Mouse (Mus musculus) myocyte (in vitro differentiated cells): ENCODE data around the gene Camk1d. TPM values are rescaled to one million over a fixed set of nuclear protein-coding genes. Genes with fewer than 3 reads are reported as not detected.

Experiments used
- H3K27me3 ChIP-seq: one replicate; pipeline ENCODE4 v1.6.1; 2011; ENCODE audit not compliant: control insufficient read depth, insufficient read depth, insufficient read length
- H3K36me3 ChIP-seq: one replicate; pipeline ENCODE4 v1.6.1; 2011; ENCODE audit not compliant: control insufficient read depth, insufficient read depth
- H3K4me2 ChIP-seq: one replicate; pipeline ENCODE4 v1.6.1; 2011; ENCODE audit warnings: low read depth, control low read depth
- H3K4me3 ChIP-seq: one replicate; pipeline ENCODE4 v1.5.1; 2011; ENCODE audit warnings: mild to moderate bottlenecking, control low read depth, moderate library complexity
- H3K79me2 ChIP-seq: one replicate; pipeline ENCODE4 v1.6.1; 2011; ENCODE audit not compliant: control insufficient read depth, insufficient read depth
- H3ac ChIP-seq: one replicate; pipeline ENCODE4 v1.6.1; 2011; ENCODE audit not compliant: control insufficient read depth, insufficient read length
- CEBPB ChIP-seq: IDR thresholded peaks from 2 replicates; pipeline ENCODE4 v1.6.1; 2011; ENCODE audit warnings: mild to moderate bottlenecking, moderate library complexity; ENCODE audit not compliant: poor library complexity, insufficient read depth, severe bottlenecking
- E2F4 ChIP-seq: IDR thresholded peaks from one replicate; pipeline ENCODE4 v1.6.1; 2011; ENCODE audit warnings: mild to moderate bottlenecking, control low read depth, moderate library complexity; ENCODE audit not compliant: insufficient read depth
- MAX ChIP-seq: IDR thresholded peaks from one replicate; pipeline ENCODE4 v1.6.1; 2011; ENCODE audit warnings: low read depth, mild to moderate bottlenecking, control low read depth
- MYOD1 ChIP-seq, 3 experiments: IDR thresholded peaks; one replicate each; pipeline ENCODE4 v1.6.1; 2011; ENCODE audit warnings: control low read depth in 2 of 3, low read depth in 2 of 3, mild to moderate bottlenecking in 2 of 3, moderate library complexity in 1 of 3; ENCODE audit not compliant: insufficient read length in 2 of 3, control insufficient read depth in 1 of 3
- MYOG ChIP-seq, 3 experiments: IDR thresholded peaks; one replicate each; pipeline ENCODE4 v1.6.1; 2011; ENCODE audit warnings: control low read depth in 2 of 3, low read depth in 2 of 3, mild to moderate bottlenecking in 2 of 3; ENCODE audit not compliant: insufficient read length in 2 of 3, control insufficient read depth in 1 of 3, insufficient read depth in 1 of 3
- POLR2A ChIP-seq: IDR thresholded peaks from one replicate; pipeline ENCODE4 v1.6.1; 2011; ENCODE audit warnings: low read depth, mild to moderate bottlenecking, control low read depth, moderate library complexity; ENCODE audit not compliant: insufficient read length
- POLR2AphosphoS2 ChIP-seq: IDR thresholded peaks from one replicate; pipeline ENCODE4 v1.6.1; 2011; ENCODE audit warnings: low read depth, control low read depth; ENCODE audit not compliant: insufficient read length
- REST ChIP-seq: IDR thresholded peaks from one replicate; pipeline ENCODE4 v1.6.1; 2011; ENCODE audit warnings: mild to moderate bottlenecking, control low read depth, moderate library complexity; ENCODE audit not compliant: insufficient read depth, insufficient read length
- SRF ChIP-seq: IDR thresholded peaks from one replicate; pipeline ENCODE4 v1.6.1; 2011; ENCODE audit warnings: low read depth; ENCODE audit not compliant: control insufficient read depth, insufficient read length
- TCF12 ChIP-seq: IDR thresholded peaks from one replicate; pipeline ENCODE4 v1.6.1; 2011; ENCODE audit warnings: mild to moderate bottlenecking, control low read depth; ENCODE audit not compliant: poor library complexity, insufficient read depth, severe bottlenecking
- TCF3 ChIP-seq: IDR thresholded peaks from one replicate; pipeline ENCODE4 v1.6.1; 2011; ENCODE audit warnings: low read depth, control low read depth; ENCODE audit not compliant: insufficient read length
- USF1 ChIP-seq: IDR thresholded peaks from one replicate; pipeline ENCODE4 v1.6.1; 2011; ENCODE audit warnings: low read depth, mild to moderate bottlenecking, control low read depth, moderate library complexity
- polyA plus RNA-seq: library from polyadenylated mRNA; unstranded; fragments of >200 nt; fragmentation: generic; extraction: Trizol; gene quantifications from one replicate; pipeline ENCODE4 v1.2.1, GENCODE M21; 2012; ENCODE audit warnings: missing spikeins

The Camk1d gene
- polyA plus RNA-seq, 1 experiment: 1.1 TPM

GRCm38 (mm10) chr2:5396415-5396814 is 317.9 kb downstream of the Camk1d start:
- Histone ChIP-seq H3K36me3 (no peaks in the 10 kb centered on the region), H3K4me3 (no peak overlapping the region), H3ac (no peak overlapping the region), H3K79me2 (no peaks in the 10 kb centered on the region), H3K4me2 (no peak overlapping the region), H3K27me3 (no peaks in the 10 kb centered on the region)
- TF ChIP-seq POLR2A (no peak), SRF (no peak), MYOD1 (IDR thresholded peaks at IDR 0.05; ENCODE audit: control insufficient read depth in 1 of 3, insufficient read length in 2 of 3, low read depth in 2 of 3) (no peak), USF1 (no peak), TCF3 (no peak), E2F4 (no peak), MAX (no peak), REST (no peak), MYOG (IDR thresholded peaks at IDR 0.05; ENCODE audit: control insufficient read depth in 1 of 3, insufficient read depth in 1 of 3, insufficient read length in 2 of 3, low read depth in 2 of 3) (no peak), CEBPB (no peak), TCF12 (no peak), POLR2AphosphoS2 (no peak)

GRCm38 (mm10) chr2:5395873-5396272 is 318.4 kb downstream of the Camk1d start:
- H3K36me3 ChIP-seq: no peaks in the 10 kb centered on the region
- H3K4me3 ChIP-seq: no peak overlapping the region
- no peak overlapping the region for H3ac ChIP-seq
- no peak for TF ChIP-seq SRF
- no peak for TF ChIP-seq POLR2A
- TF ChIP-seq USF1: no peak
- no peak for TF ChIP-seq REST
- H3K27me3 ChIP-seq: no peaks in the 10 kb centered on the region
- H3K4me2 ChIP-seq: no peak overlapping the region
- no peaks in the 10 kb centered on the region for H3K79me2 ChIP-seq

- H3K4me3 ChIP-seq: no peak overlapping the region
- no peaks in the 10 kb centered on the region for H3K27me3 ChIP-seq
- no peaks in the 10 kb centered on the region for H3K36me3 ChIP-seq
- no peaks in the 10 kb centered on the region for H3K79me2 ChIP-seq
- H3K4me2 ChIP-seq: no peak overlapping the region
- TF ChIP-seq USF1 (no peak), SRF (no peak), E2F4 (no peak), POLR2A (no peak), CEBPB (no peak), MAX (no peak), REST (no peak), TCF3 (no peak), MYOG (IDR thresholded peaks at IDR 0.05; ENCODE audit: control insufficient read depth in 1 of 3, insufficient read depth in 1 of 3, insufficient read length in 2 of 3, low read depth in 2 of 3) (no peak), MYOD1 (IDR thresholded peaks at IDR 0.05; ENCODE audit: control insufficient read depth in 1 of 3, insufficient read length in 2 of 3, low read depth in 2 of 3) (no peak), POLR2AphosphoS2 (no peak), TCF12 (no peak)
- no peak overlapping the region for H3ac ChIP-seq
These were observed 321.4 kb downstream of the Camk1d start for GRCm38 (mm10) chr2:5392921-5393320.

- Histone ChIP-seq H3ac (no peak overlapping the region), H3K79me2 (no peaks in the 10 kb centered on the region)
- TF ChIP-seq POLR2AphosphoS2 (no peak), TCF12 (no peak), MAX (no peak)
These were observed 321.8 kb downstream of the Camk1d start for GRCm38 (mm10) chr2:5392470-5392869.

GRCm38 (mm10) chr2:5388381-5388780 is 325.9 kb downstream of the Camk1d start:
- Histone ChIP-seq H3K4me2 (peak overlapping the region; percentile 31), H3K79me2 (no peaks in the 10 kb centered on the region), H3K27me3 (no peaks in the 10 kb centered on the region), H3K36me3 (no peaks in the 10 kb centered on the region), H3K4me3 (no peak overlapping the region), H3ac (no peak overlapping the region)
- no peak for TF ChIP-seq TCF12
- TF ChIP-seq MAX: no peak
- no peak for TF ChIP-seq E2F4
- peak in 1 of 3 experiments; percentile 1 for TF ChIP-seq MYOD1 (IDR thresholded peaks at IDR 0.05; ENCODE audit: control insufficient read depth in 1 of 3, insufficient read length in 2 of 3, low read depth in 2 of 3)
- no peak for TF ChIP-seq POLR2A

More at GRCm38 (mm10) chr2:5392470-5392869, 321.8 kb downstream of the Camk1d start:
- no peak overlapping the region for H3K4me2 ChIP-seq
- H3K4me3 ChIP-seq: no peak overlapping the region
- no peaks in the 10 kb centered on the region for H3K27me3 ChIP-seq
- H3K36me3 ChIP-seq: no peaks in the 10 kb centered on the region
